Mouse (Mus musculus) limb, embryonic 11.5 days (tissue): ENCODE measurements around the gene Cdadc1. TPM values are rescaled to one million over a fixed set of nuclear protein-coding genes. Genes with fewer than 3 reads are reported as not detected.

Source experiments
- ATAC-seq: fragments of 200-750 bp; cut with Nextera tagmentation; 2 replicates; pipeline ENCODE4 v1.8.0; 2017; ENCODE audit warnings: low read depth; ENCODE audit not compliant: insufficient number of reproducible peaks, low FRiP score, low TSS enrichment
- DNase-seq: peaks from one replicate; pipeline ENCODE4 v3.0.0-alpha.2; 2015; ENCODE audit warnings: low spot score
- H3K27ac ChIP-seq: fragments of 300-500 bp; sonication (generic); replicated peaks from 2 replicates; pipeline ENCODE4 v1.5.1; 2014; ENCODE audit warnings: low read depth, mild to moderate bottlenecking, low read length
- H3K27me3 ChIP-seq: fragments of 300-500 bp; sonication (generic); 2 replicates; pipeline ENCODE4 v1.6.1; 2014; ENCODE audit warnings: mild to moderate bottlenecking, low read length, mixed read lengths; ENCODE audit not compliant: control insufficient read depth, insufficient read depth
- H3K36me3 ChIP-seq: fragments of 300-500 bp; sonication (generic); 2 replicates; pipeline ENCODE4 v1.6.1; 2014; ENCODE audit warnings: mild to moderate bottlenecking, low read length, moderate library complexity, mixed read lengths; ENCODE audit not compliant: control insufficient read depth, insufficient read depth
- H3K4me1 ChIP-seq: fragments of 300-500 bp; sonication (generic); 2 replicates; pipeline ENCODE4 v1.6.1; 2014; ENCODE audit warnings: low read length, mixed read lengths; ENCODE audit not compliant: control insufficient read depth, insufficient read depth
- H3K4me2 ChIP-seq: fragments of 300-500 bp; sonication (generic); 2 replicates; pipeline ENCODE4 v1.6.1; 2014; ENCODE audit warnings: low read depth, mild to moderate bottlenecking, moderate library complexity; ENCODE audit not compliant: severe bottlenecking
- H3K4me3 ChIP-seq: fragments of 300-500 bp; sonication (generic); 2 replicates; pipeline ENCODE4 v1.5.1; 2014; ENCODE audit warnings: low read depth, low read length
- H3K9ac ChIP-seq: fragments of 300-500 bp; sonication (generic); 2 replicates; pipeline ENCODE4 v1.6.1; 2014; ENCODE audit warnings: mild to moderate bottlenecking, low read length
- H3K9me3 ChIP-seq: fragments of 300-500 bp; sonication (generic); 2 replicates; pipeline ENCODE4 v1.6.1; 2016; ENCODE audit warnings: low read length; ENCODE audit not compliant: control insufficient read depth
- WGBS: fragments of 180-500 bp; shearing (Covaris S2); extraction: QIAGEN DNeasy Blood & Tissue Kit; methylation state at CpG from one replicate; pipeline ENCODE4 v1.1.7; 2014; 5-methylcytosine and 5-hydroxymethylcytosine counted together
- polyA plus RNA-seq: library from polyadenylated mRNA; unstranded; fragments of >200 nt; fragmentation: Nextera tagmentation; extraction: Ambion mirVana; gene quantifications from 2 replicates; pipeline ENCODE4 v1.2.1, GENCODE M21; 2014

Gene Cdadc1
- polyA plus RNA-seq, 1 experiment from 2014 or later, result 24.6 TPM

GRCm38 (mm10) chr14:59598260-59598627, 485 bp upstream of the Cdadc1 start:
- no peak for ATAC-seq
- Histone ChIP-seq H3K9ac (peak overlapping the region; percentile 73), H3K4me2 (peak overlapping the region; percentile 62), H3K4me3 (peak overlapping the region; percentile 91), H3K27me3 (no peaks in the 10 kb centered on the region), H3K27ac (no peak overlapping the region), H3K36me3 (no peaks in the 10 kb centered on the region), H3K9me3 (no peaks in the 10 kb centered on the region), H3K4me1 (peaks cover 4% of the 10 kb centered on the region; the same call in 1 of the 2 replicates)
- no peak for DNase-seq
- 3% methylated on average over 8 of the region's 8 CpGs for WGBS

DNA sequence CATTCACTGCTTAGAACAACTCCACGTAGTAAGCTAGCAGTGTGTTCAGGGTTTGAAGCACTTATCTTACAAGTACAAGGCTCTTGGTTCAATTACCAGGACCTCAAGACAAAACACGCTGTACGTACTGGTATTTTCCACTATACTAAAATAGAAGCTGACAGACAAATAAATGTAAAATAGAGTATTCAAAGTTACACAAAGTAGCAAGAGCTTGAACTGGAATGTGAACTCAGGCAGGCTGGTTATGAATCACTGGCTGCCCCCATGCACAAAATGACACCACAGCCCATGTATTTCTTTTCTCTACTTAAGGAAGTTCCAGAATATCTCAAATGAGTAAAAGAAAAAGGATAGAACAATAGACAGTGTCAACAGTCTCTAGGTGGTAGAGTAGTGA, 2.8 kb downstream of the Cdadc1 start:
- Histone ChIP-seq H3K4me2 (no peak overlapping the region), H3K9ac (no peak overlapping the region), H3K4me3 (no peak overlapping the region), H3K9me3 (no peaks in the 10 kb centered on the region), H3K36me3 (no peaks in the 10 kb centered on the region), H3K27ac (no peak overlapping the region), H3K4me1 (peaks cover 4% of the 10 kb centered on the region; the same call in 1 of the 2 replicates), H3K27me3 (no peaks in the 10 kb centered on the region)
- ATAC-seq (no peak), DNase-seq (no peak)
- 97% methylated on average over 3 of the region's 3 CpGs for WGBS

DNA sequence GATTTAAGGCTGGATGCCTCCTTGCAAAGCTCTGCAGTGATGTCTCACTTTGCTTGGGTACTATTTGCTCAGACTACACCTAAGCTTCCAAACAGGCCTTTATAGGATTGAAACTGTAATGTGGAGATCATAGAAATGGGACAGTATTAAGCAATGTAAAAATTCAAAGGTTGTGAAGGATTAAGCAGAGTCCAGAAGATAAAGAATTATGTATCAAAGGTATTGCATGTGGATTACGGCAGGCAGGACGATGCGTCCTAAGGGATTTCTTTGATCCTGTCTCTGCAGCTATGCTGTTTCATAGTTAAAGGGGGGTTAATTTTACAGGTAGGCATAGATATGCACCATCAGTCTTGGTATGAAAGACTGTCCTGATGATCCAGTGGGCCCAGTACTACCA, 5.2 kb downstream of the Cdadc1 start:
- no peak overlapping the region for H3K27ac ChIP-seq
- no peaks in the 10 kb centered on the region for H3K9me3 ChIP-seq
- no peaks in the 10 kb centered on the region for H3K27me3 ChIP-seq
- ATAC-seq (no peak), DNase-seq (no peak)
- WGBS, result 91% methylated on average over 3 of the region's 3 CpGs
- peaks cover 4% of the 10 kb centered on the region; the same call in 1 of the 2 replicates for H3K4me1 ChIP-seq
- H3K9ac ChIP-seq, result no peak overlapping the region
- no peak overlapping the region for H3K4me3 ChIP-seq
- no peak overlapping the region for H3K4me2 ChIP-seq
- peaks cover 4% of the 10 kb centered on the region; the same call in 1 of the 2 replicates for H3K36me3 ChIP-seq

DNA sequence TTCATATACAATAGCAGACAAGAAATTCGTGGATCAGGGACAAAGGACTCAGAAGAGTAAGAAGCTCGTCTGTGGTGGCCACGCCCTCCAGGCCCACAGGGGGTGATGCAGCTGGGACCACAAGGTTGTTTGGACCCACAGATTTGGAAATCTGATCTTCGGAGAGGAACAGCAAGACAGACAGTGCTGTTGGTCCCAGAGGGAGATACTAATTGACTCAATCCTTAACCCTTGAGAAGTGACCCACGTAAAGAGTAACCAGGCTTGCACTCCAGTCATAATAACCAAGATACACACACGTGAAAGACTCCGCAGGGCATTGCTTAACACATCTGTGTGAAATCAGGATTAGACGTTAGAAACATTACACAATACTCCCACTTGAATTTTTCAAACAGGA, 5.9 kb downstream of the Cdadc1 start:
- no peak overlapping the region for H3K4me2 ChIP-seq
- H3K9me3 ChIP-seq, result no peaks in the 10 kb centered on the region
- ATAC-seq (no peak), DNase-seq (no peak)
- 84% methylated on average over 8 of the region's 8 CpGs for whole genome bisulfite sequencing
- no peak overlapping the region for H3K27ac ChIP-seq
- H3K4me1 ChIP-seq, result peaks cover under 1% of the 10 kb centered on the region; the same call in 1 of the 2 replicates
- H3K9ac ChIP-seq, result no peak overlapping the region
- H3K4me3 ChIP-seq, result no peak overlapping the region
- no peaks in the 10 kb centered on the region for H3K27me3 ChIP-seq
- peaks cover 4% of the 10 kb centered on the region; the same call in 1 of the 2 replicates for H3K36me3 ChIP-seq

- no peak overlapping the region for H3K4me3 ChIP-seq
- no peaks in the 10 kb centered on the region for H3K27me3 ChIP-seq
- H3K36me3 ChIP-seq, result peaks cover 4% of the 10 kb centered on the region; the same call in 1 of the 2 replicates
- no peak for ATAC-seq
- H3K4me2 ChIP-seq, result no peak overlapping the region
- no peak overlapping the region for H3K9ac ChIP-seq
- no peak overlapping the region for H3K27ac ChIP-seq
- DNase-seq, result peak; percentile 30
- no peaks in the 10 kb centered on the region for H3K4me1 ChIP-seq
- no peaks in the 10 kb centered on the region for H3K9me3 ChIP-seq
- 86% methylated on average over 1 of the region's 1 CpGs for WGBS
Observed at GRCm38 (mm10) chr14:59590614-59591013, 7.1 kb downstream of the Cdadc1 start.

DNA sequence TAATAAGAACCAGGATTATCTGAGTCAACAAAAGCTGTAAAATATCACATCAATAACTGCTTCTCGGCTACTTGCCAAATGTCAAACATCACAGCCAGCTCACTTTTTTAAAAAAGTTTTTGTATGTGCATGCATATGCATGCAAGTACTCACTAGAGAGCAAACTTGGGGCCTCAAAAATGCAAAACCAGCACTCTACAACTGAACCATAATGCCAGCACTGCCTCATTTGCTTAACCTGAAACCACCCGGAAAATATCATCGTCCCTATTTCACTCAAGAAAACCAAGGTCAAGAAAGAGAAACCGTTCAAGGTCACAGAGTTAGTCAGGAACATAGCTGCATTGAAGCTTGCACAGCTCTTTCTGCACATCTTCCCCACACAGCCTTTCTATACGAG, 21.4 kb downstream of the Cdadc1 start:
- H3K9ac ChIP-seq, result no peak overlapping the region
- H3K4me1 ChIP-seq, result no peaks in the 10 kb centered on the region
- H3K4me3 ChIP-seq, result no peak overlapping the region
- ATAC-seq (no peak), DNase-seq (no peak)
- no peaks in the 10 kb centered on the region for H3K9me3 ChIP-seq
- no peak overlapping the region for H3K27ac ChIP-seq
- H3K36me3 ChIP-seq, result peaks cover 4% of the 10 kb centered on the region
- no peak overlapping the region for H3K4me2 ChIP-seq
- H3K27me3 ChIP-seq, result no peaks in the 10 kb centered on the region
- 89% methylated on average over 5 of the region's 5 CpGs for WGBS

DNA sequence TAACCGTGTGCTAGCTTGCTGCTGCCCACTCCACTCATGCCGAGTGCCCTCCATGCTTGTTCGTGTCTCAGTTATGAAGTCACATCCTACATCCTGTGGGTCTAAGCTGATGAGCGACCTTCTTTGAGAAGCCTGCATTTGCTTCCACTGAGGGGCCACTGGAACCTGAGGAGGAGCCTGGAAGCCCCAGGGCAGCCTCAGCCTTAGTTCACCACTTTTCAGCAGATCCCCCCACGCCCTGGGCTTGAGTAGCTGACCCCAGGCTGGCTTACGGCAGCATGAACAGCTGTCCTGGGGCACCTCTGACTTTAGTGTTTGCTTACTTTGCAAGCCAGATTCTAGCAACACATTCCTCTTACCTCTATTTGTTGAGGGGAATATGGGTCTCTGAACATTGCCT, 31.0 kb downstream of the Cdadc1 start:
- Histone ChIP-seq H3K4me2 (no peak overlapping the region), H3K9ac (no peak overlapping the region), H3K36me3 (no peaks in the 10 kb centered on the region), H3K27ac (no peak overlapping the region), H3K4me1 (no peaks in the 10 kb centered on the region), H3K4me3 (no peak overlapping the region), H3K9me3 (no peaks in the 10 kb centered on the region), H3K27me3 (no peaks in the 10 kb centered on the region)
- DNase-seq, result no peak
- no peak for ATAC-seq
- WGBS, result 88% methylated on average over 6 of the region's 6 CpGs

- Histone ChIP-seq H3K9me3 (no peaks in the 10 kb centered on the region), H3K4me1 (no peaks in the 10 kb centered on the region; the same call in 1 of the 2 replicates), H3K9ac (no peak overlapping the region), H3K36me3 (no peaks in the 10 kb centered on the region), H3K27me3 (no peaks in the 10 kb centered on the region), H3K27ac (no peak overlapping the region), H3K4me2 (no peak overlapping the region), H3K4me3 (no peak overlapping the region)
- ATAC-seq, result no peak
- 64% methylated on average over 1 of the region's 1 CpGs for WGBS
- DNase-seq, result no peak
Observed at GRCm38 (mm10) chr14:59557886-59558285, 39.9 kb downstream of the Cdadc1 start.

GRCm38 (mm10) chr14:59557071-59557470, 40.7 kb downstream of the Cdadc1 start:
- ATAC-seq, result no peak
- 70% methylated on average over 4 of the region's 4 CpGs for WGBS
- H3K9ac ChIP-seq, result no peak overlapping the region

More at GRCm38 (mm10) chr14:59557071-59557470, 40.7 kb downstream of the Cdadc1 start:
- no peak overlapping the region for H3K4me2 ChIP-seq
- no peak overlapping the region for H3K4me3 ChIP-seq
- H3K9me3 ChIP-seq, result no peaks in the 10 kb centered on the region
- no peaks in the 10 kb centered on the region for H3K36me3 ChIP-seq
- no peaks in the 10 kb centered on the region; the same call in 1 of the 2 replicates for H3K4me1 ChIP-seq
- no peaks in the 10 kb centered on the region for H3K27me3 ChIP-seq
- no peak overlapping the region for H3K27ac ChIP-seq
- no peak for DNase-seq
